Mouse (Mus musculus): ENCODE data around the gene Fam24b.

The Fam24b gene

DNA sequence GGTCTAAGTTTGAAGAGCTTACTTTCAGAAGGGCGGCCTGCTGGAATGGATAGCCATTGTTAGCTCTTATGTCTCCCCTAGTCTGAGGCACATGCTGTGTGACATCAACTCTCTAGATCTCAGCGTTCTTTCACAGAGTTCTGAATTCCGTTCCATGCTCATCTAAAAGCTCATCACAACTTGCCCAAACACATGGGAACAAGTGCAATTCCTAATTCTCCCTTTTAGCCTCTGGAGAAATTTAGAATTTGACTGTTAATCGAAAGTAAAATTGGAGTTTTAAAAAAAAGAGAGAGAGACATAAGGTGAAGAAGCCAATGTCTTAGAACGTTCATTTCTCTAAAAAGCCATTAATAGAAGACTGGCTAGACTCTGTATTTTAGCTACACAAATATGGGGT, at the start of gene Fam24b:
Fam24b (minus strand) TSS at position 101 of the 400 bp plus-strand sequence.
- no peak for DNase-seq

DNA sequence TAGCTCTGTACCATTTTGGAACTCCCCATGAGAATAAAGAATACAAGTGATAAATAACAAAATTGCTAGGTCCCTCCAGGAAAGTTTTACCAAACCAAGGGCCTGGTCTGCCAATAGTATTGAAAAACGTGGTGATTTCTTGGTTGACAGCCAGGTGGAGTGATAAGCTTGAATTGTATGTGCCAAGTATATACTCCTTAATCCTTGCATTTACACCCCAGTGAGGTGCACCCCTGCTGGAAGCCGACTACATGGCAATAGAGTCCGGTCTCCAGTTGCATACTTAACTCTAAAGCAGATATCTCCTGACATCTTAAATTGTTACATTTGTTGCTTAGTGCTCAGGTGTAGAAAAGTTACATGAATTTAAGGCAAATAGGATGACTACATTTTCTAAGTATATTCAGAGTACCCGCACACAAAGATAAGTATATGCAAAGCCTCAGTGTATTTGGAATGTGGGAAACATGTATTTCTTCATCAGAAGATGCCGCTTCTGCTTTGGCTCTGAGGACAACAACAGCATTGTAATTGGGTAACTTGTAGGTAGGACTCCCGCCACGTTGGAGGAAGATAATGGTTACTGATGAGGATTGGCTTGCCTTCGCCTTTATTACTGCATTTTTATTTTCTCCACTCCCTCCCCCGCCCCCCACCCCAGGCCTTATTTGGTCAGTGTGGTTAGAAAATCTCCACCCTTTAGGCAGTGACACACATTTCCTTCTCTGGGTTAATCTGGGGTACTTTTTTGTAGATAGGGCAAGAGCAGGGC, 42.8 kb upstream of the Fam24b start:
- no peak for DNase-seq

DNA sequence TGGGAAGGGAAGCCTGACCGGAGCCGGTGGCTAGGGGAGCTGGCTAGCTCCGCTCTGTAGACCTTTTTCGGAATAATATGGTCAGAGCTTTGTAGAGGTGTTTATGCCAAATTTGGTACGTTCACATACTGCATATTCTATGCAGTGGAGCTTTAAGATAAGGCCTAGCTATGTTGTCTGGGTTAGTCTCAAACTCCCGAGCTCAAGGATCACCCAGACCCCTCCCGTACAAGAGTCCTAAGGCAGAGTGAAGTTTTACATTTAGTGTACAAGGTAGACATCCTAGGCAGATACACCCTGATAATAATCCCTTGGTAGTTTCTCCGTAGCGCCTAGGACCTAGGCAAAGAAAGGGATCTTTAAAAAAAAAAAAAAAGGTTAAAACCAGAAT, 42.1 kb upstream of the Fam24b start:
- DNase-seq: no peak

DNA sequence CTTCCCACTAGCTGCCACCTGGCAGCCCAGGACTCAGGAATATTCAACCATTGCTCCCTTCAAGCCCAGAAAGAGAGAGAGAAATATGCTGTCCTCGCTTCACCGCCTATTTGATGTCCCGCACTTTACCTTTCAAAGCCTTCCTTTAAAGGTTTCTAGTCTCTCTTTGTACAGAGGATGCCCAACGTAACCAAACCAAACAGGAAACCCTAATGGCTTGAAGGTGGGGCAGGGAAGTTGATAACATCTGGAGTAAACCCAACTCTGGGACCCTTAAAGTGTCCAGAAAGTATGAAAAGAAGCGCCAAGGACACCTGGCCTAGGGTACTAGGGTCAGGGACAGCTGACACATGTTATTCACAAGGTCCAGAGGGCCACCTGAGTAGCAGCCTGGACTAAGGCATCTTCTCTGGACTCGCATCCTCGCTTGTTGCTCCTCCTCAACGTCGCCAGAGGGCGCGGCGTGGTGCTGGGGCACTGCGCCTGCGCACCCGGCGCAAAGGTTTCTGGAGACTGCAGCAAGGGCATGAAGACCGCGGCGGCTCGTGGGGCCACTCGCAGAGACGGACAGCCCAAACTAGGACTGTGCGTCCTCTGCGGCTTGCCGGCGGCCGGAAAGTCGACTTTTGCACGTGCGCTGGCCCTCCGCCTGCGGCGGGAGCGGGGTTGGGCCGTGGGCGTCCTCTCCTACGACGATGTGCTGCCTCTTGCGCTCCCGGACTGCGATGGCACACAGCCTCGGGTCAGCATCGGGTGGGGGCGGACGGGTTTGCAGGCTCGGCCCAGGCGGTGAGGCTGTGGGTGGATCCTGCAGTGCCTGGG, 41.5 kb upstream of the Fam24b start, which contains the start of gene Pstk:
Pstk (plus strand) TSS at position 494 of the 822 bp plus-strand sequence.
- peak; percentile 93 for DNase-seq

DNA sequence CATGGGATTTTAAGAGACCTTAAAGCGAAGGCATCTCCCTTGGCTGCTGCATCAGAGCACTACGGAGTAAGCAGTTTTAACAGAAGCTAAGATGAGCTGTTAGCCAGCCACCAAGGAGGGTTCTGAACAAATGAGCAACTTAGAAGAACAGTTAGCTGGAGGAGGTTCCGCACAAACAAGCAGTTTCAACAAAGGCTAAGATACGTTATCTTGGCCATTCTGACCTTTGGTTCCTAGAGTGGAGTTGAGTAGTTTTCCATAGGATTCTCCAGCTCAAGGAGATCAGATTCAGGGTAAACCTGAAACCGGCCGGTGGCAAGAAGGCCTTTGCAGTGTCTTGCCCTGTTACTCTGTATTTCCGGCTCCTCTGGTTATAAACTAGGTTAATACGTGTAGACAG, 34.8 kb upstream of the Fam24b start:
- DNase-seq: no peak

DNA sequence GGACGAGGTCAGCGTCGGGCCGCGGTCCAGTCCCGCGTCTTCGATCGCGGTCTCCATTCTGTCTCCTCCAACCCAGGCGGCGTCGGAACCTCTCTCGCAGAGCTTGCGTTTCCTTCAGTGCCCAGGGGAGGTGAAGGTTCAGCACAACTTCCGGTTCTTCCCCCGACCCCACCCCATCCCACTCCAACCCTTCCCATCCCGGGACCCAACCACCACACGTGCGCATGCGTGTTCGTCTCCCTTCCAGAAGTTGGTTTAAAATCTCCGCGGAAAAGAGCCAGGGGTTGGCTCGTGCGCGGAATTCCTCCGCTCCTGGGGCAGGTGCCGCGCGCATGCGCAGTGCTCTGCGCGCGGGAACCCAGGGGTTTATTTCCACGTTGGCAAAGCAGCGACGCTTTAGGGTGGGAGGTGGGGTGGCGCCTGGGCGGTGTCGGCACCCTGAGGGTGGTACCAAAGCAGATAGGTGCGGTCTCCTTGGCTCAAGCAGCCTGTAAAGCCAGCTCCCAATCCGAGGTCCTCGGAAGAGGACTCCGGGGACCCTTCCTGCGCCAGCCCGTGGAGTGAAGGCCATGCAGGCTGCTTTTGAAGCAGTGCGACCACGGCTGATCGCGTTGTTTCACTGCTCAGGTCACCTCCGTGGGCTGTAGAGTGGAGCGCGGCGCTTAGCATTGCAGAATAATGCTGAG, 33.4 kb upstream of the Fam24b start, which contains the start of gene 2310057M21Rik:
2310057M21Rik (minus strand) TSS at position 145 of the 686 bp plus-strand sequence.
- peak; percentile 93 for DNase-seq

DNA sequence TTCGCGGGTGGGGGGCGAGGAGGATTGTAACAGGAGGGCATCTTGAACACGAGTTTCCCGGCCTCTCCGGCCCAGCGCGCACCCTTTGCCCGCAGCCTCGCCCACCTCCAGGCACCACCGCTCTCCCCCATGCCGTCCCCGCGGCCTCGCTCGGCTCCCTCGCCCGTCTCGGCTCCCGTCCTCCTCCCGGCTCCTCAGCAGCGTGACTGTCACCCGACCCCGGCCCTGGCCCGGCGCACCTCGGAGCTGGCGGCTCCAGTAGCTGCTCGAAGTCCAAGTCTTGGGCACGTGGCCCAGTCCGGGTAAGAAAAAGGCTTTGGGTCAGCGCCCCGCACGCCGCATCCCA, 32.9 kb upstream of the Fam24b start:
- no peak for DNase-seq

DNA sequence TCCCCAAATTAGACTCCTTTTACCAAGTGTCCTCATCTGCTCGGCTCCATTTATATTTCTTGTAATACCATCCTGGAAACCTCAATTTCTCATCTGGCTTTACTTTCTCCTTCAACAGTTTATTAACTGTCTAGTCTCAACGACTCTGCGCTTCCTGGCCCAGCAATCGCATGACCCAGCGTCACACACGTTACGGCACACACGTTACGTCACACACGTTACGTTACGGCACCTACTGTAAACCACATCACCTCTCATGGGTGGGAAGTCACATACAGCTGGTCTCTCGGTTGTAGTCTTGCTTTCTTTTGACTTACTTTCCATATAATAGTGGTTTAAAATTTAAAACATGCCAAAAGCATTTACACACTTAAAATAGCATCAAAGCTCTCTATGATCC, 26.8 kb upstream of the Fam24b start:
- no peak for DNase-seq

DNA sequence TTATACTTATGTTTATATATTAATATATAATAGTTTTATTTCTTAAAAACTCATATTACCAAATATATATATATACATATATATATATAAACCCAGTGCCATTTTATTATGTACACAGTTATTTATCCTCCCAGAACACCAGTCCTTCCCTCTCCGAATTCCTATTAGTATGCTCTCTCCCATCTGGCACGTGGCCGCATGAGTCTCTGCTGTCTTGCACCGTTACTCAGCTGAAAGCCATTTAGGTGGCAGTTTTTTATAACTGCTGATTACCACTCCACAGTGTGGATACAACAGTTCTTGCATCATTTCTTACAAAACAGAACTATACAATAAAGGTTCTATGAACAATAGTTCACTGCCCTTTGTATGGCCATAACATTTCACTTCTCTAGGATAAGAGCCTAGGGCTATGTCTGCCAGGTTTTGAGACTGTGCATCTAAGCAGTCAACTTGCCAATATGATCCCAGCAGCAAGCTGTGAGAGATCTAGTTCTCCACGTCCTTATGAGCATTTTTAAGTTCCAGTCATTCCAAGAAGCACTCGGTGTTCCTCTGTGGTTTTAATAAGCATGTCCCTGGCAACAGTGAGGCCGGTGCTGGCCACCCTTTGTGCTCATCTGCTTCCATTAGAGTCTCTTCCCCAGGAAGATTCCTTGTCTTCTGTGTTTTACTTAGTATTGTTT, 16.7 kb upstream of the Fam24b start:
- no peak for DNase-seq

DNA sequence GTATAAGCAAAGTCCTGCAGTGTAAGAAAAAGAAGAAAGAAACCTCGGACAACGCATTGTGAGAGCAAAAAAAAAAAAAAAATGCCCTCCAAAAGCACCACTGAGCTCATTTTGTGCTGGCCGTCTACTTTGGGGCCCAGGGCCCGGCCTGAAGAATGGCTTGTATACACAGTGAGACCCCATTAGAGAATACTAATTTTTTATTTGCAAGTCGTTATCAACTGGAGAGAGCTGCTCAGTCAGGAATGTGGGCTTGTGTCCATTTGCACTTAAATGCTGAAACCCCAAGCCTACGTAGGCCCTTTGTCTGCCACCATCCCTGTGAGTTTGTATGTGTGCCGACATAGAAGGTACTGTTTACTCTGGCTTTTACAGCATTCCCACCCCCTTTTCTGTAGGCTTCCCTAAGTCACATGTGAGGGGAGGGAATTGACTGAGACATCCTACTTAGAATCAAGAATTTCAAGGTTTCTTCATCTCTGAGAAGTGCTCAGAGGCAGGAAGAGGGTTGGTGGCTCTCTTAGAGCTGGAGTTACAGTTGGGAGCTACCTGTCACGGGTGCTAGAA, 8.3 kb upstream of the Fam24b start:
- DNase-seq: no peak

DNA sequence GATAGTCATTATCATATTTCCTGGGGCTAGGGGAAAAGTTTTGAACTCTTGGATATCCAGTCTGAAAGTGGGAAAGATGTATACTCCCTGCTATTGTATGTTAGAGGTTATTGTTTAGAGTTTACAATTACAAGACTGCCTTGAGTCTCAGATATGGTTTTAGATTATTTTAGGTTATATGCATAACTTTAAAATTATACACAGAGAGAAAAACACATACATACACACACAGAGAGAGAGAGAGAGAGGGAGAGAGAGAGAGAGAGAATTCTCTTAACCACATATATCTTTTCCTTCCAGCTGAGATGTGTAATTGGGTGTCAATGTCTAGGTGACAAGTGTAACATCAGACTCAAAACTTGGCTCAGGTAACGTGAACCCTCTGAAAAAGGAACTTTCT, 4.2 kb upstream of the Fam24b start, which contains the start of gene Fam24a:
Fam24a (plus strand) TSS at position 301 of the 400 bp plus-strand sequence.
- no peak for DNase-seq

DNA sequence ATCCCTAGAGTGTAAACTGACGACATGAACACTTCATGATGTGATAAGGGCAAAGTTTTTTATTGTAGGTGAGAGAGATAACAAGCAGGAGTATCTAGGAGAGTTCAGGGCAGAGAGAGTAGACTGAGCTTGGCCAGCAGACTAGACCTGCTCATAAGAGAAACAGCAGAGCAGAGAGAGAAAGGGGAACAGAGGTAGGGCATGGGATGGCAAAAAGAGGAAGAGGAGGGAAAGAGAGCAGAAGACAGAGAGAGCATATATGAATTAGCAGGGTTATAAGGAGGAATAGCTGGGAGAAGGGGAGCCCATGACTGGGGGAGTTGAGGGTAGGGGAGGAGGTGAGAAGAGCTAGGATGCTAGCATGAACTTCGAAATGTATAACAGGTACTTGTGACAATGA, 2.4 kb upstream of the Fam24b start:
- no peak for DNase-seq

DNA sequence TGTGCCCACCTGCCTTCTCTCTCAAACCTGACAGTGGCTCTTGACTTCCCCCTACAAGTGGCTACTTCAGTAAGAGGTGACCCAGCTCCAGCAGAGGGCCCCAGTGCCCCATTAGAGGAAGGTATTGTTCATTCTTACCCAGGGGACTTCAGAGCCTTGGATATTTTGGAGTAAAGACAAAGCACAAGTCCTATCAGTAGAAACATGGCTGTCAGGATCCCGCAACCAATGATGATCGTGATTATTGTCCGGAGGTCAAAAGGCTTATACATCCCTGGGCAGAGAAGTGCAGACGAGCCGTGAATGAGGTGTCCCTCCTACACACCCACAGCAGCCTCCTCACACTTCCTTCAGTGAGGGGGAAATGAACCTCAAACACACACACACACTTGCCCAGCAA, 2.3 kb downstream of the Fam24b start:
- DNase-seq: no peak

DNA sequence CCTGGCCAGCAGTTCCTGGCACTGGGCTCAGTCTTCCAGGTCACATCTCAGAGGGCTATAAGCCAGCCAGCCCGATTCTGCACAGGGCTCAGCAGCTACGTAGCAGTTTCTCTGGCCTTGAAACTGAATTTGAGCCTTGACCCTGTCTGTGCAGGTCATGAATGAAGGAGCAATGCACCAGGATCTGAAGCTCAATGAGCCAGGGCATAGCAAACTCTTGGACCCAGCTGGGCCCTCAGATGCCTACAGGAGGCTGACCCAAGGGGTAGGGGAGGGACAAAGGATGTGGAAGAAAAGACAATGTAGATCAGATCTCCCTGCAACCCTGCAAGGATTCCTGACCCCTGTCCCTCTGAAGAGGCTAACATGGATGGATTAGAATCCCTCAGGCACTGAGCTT, 7.1 kb downstream of the Fam24b start, which contains the start of gene Cuzd1:
Cuzd1 (minus strand) TSS at position 101 of the 400 bp plus-strand sequence.
- no peak for DNase-seq

DNA sequence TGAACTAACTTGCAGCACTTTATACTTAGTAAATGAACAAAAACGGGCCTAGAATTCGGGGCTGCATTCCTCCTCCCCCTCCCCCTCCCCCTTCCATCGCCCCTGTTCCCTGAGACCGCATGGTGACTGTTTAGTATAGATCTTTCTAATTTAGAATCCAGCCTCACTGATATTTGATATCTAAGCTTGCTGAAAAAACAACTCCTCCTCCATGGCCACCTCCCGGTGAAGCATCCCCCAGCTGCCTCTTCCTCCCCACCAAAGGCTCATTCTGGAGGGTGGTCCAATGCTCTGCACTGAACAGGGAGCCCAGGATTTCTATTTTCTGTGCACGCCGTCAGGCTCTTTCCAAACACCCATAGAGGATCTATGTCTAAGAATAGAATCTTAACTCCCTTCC, 11.0 kb downstream of the Fam24b start:
- DNase-seq: no peak

DNA sequence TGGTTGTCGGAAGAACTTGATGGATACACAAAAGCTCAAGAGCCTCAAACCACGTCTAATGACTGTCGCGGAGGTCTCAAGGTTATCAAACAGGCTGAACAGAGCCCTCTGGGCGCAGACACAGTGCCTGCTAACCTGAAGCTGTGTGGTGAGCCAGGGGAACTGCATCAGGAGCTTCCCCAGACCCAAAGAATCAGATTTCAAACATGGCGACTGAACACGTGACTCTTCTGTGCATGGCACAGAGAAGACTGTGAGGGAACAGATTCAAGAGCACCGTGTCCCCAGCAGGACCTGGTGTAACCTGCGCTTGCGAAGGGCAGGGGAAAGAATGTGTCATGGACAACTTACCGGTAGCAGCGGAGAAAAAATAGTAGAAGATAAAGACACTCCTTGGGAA, 11.7 kb downstream of the Fam24b start:
- no peak for DNase-seq

DNA sequence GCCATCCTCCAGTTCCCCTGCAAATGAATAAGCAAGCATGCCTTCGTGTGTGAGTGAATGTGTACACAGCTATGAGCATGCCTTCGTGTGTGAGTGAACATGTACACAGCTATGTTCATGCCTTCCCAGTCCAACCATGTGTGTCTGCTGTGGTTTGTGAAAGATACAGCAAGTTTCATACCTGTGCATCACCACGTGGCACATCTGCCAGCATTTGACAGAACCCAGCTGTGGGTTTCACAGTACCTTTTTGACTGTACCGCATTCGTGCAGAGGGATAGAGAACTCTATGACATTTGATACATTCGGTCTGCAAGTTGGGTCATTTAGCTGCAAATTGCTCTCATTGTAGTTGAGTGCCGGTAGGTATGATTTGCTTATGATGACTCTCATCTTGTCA, 14.8 kb downstream of the Fam24b start:
- no peak for DNase-seq

DNA sequence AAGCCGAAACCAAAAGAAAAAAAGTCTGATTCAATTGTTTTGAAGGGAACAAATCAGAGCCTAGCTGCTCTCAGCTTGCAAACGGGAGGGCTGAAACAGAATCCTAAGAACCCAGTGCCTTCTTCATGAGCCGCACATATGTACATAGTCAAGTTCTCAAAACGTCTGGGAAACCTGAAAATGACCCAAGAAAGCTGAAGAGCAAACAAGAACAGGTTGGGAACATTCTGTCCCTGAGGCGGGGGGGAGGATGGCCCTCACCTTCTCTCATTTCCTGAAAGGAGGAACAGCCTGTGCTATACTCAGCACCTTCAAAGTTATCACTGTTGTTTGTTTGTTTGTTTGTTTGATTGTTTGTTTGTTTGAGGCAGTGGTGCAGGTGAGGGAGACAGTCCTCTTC, 22.6 kb downstream of the Fam24b start:
- DNase-seq: no peak

DNA sequence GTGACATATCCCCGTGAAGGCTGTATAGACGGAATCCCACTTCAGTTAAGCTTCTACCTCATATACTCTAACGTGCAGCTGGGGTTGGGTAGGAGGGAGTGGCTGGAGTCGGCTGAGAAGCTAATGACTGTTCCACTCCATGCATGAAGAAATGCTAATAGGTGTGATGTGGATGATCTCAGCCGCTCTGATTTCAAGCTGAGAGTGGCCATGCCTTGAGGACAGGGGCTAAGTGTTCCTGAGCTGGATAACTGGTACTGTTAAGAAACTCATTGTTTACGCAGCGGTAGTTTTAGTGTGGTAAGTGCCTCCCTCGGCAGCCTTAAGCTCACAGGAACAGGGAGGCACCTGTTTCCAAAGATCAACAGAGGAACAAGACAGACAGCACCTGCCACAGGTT, 26.0 kb downstream of the Fam24b start:
- no peak for DNase-seq

DNA sequence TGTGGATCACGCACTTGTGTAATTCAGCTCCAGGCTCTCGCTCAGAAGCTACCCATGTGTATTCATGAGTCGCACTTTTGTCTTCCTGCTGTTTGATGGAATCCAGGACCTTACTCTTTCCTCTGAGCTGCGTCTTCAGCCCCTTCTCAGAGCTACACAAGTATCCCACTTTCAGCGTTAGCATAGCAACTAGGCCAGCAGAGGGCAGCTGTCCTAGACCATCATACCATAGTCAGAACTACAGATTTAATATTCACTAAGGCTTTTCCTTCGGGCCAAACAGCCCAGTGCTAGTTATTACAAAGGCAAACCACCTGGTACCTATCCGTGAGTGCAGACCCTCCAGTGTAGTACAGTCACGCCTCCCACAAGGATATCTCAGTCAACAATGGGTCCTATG, 32.2 kb downstream of the Fam24b start:
- DNase-seq: no peak

Measured in kidney, adult 18-20 months (tissue).